Mouse (Mus musculus) limb, embryonic 12.5 days (tissue): Measurements from ENCODE around the gene Efna1. TPM values are rescaled to one million over a fixed set of nuclear protein-coding genes. Genes with fewer than 3 reads are reported as not detected.

Experiments
- ATAC-seq: fragments of 200-750 bp; cut with Nextera tagmentation; 2 replicates; pipeline ENCODE4 v1.8.0; 2017; ENCODE audit warnings: low read depth, moderate TSS enrichment; ENCODE audit not compliant: insufficient number of reproducible peaks, insufficient read depth, low FRiP score, low TSS enrichment
- H3K27ac ChIP-seq: fragments of 300-500 bp; sonication (generic); 2 replicates; pipeline ENCODE4 v1.5.1; 2016; ENCODE audit warnings: mild to moderate bottlenecking, moderate library complexity
- H3K27me3 ChIP-seq: fragments of 300-500 bp; sonication (generic); 2 replicates; pipeline ENCODE4 v1.6.1; 2016; ENCODE audit warnings: mild to moderate bottlenecking, moderate library complexity
- H3K36me3 ChIP-seq: fragments of 300-500 bp; sonication (generic); 2 replicates; pipeline ENCODE4 v1.6.1; 2016; ENCODE audit warnings: mild to moderate bottlenecking, moderate library complexity
- H3K4me1 ChIP-seq: fragments of 300-500 bp; sonication (generic); replicated peaks from 2 replicates; pipeline ENCODE4 v1.6.1; 2016
- H3K4me2 ChIP-seq: fragments of 300-500 bp; sonication (generic); 2 replicates; pipeline ENCODE4 v1.6.1; 2016; ENCODE audit warnings: mild to moderate bottlenecking, moderate library complexity
- H3K4me3 ChIP-seq: fragments of 300-500 bp; sonication (generic); replicated peaks from 2 replicates; pipeline ENCODE4 v1.5.1; 2016; ENCODE audit warnings: mild to moderate bottlenecking
- H3K9ac ChIP-seq: fragments of 300-500 bp; sonication (generic); replicated peaks from 2 replicates; pipeline ENCODE4 v1.6.1; 2016; ENCODE audit warnings: mild to moderate bottlenecking, moderate library complexity
- H3K9me3 ChIP-seq: fragments of 300-500 bp; sonication (generic); 2 replicates; pipeline ENCODE4 v1.6.1; 2016; ENCODE audit warnings: mild to moderate bottlenecking, moderate library complexity
- WGBS: fragments of 180-500 bp; shearing (Covaris S2); methylation state at CpG from one replicate; pipeline ENCODE4 v1.1.7; 2016; 5-methylcytosine and 5-hydroxymethylcytosine counted together
- polyA plus RNA-seq: library from polyadenylated mRNA; unstranded; fragments of >200 nt; fragmentation: Nextera tagmentation; extraction: Ambion mirVana; gene quantifications from 2 replicates; pipeline ENCODE4 v1.2.1, GENCODE M21; 2016

The Efna1 gene
- polyA plus RNA-seq: 36.9 and 40.4 TPM in 2 replicates

- peak within 1 kb of the TSS; percentile 72 for H3K9ac ChIP-seq
- H3K4me1 ChIP-seq: peaks cover 59% of the 10 kb centered on the region
- H3K36me3 ChIP-seq: peaks cover 4% of the 10 kb centered on the region
- H3K9me3 ChIP-seq: no peaks in the 10 kb centered on the region
- ATAC-seq: peak; percentile 18; the same call in 1 of the 2 replicates
- H3K4me3 ChIP-seq: peak within 1 kb of the TSS; percentile 59
- peaks cover 18% of the 10 kb centered on the region for H3K27me3 ChIP-seq
- peak within 1 kb of the TSS; percentile 82 for H3K27ac ChIP-seq
- H3K4me2 ChIP-seq: peak within 1 kb of the TSS; percentile 91
- under 1% methylated on average over 52 of the region's 52 CpGs for WGBS
Measured at GRCm38 (mm10) chr3:89280606-89281511, at the start of gene Efna1. Gene Efna1, minus strand, starts transcription at chr3:89281142.

GRCm38 (mm10) chr3:89330346-89330745 lies 49.4 kb upstream of the Efna1 start:
- Histone ChIP-seq H3K9me3 (no peaks in the 10 kb centered on the region), H3K36me3 (peaks cover 30% of the 10 kb centered on the region), H3K9ac (no peak overlapping the region), H3K27me3 (no peaks in the 10 kb centered on the region; the same call in 1 of the 2 replicates), H3K4me2 (no peak overlapping the region), H3K27ac (no peak overlapping the region), H3K4me1 (peaks cover 60% of the 10 kb centered on the region), H3K4me3 (no peak overlapping the region)
- ATAC-seq: no peak
- 33% methylated on average over 3 of the region's 3 CpGs for WGBS

- Histone ChIP-seq H3K4me3 (no peak overlapping the region), H3K36me3 (peaks cover 13% of the 10 kb centered on the region), H3K27ac (0 out of 2 replicates have a peak overlapping the region, but pooled peaks have one; percentile 29), H3K9me3 (no peaks in the 10 kb centered on the region), H3K4me2 (no peak overlapping the region), H3K9ac (no peak overlapping the region), H3K27me3 (no peaks in the 10 kb centered on the region; the same call in none of the 2 replicates), H3K4me1 (peaks cover 51% of the 10 kb centered on the region)
- ATAC-seq: no peak
- 13% methylated on average over 4 of the region's 4 CpGs for WGBS
Measured at GRCm38 (mm10) chr3:89328623-89329022, 47.7 kb upstream of the Efna1 start.

- peaks cover 1% of the 10 kb centered on the region; the same call in 1 of the 2 replicates for H3K36me3 ChIP-seq
- WGBS: 28% methylated on average over 9 of the region's 9 CpGs
- H3K4me3 ChIP-seq: no peak overlapping the region
- H3K4me2 ChIP-seq: peak overlapping the region; percentile 3; the same call in 1 of the 2 replicates
- ATAC-seq: no peak
- H3K4me1 ChIP-seq: peaks cover 41% of the 10 kb centered on the region
- H3K27ac ChIP-seq: no peak overlapping the region
- H3K9me3 ChIP-seq: no peaks in the 10 kb centered on the region
- no peaks in the 10 kb centered on the region; the same call in none of the 2 replicates for H3K27me3 ChIP-seq
- H3K9ac ChIP-seq: no peak overlapping the region; the same call in 1 of the 2 replicates
Measured at GRCm38 (mm10) chr3:89327371-89327870, 46.5 kb upstream of the Efna1 start.

GRCm38 (mm10) chr3:89325882-89326281 lies 44.9 kb upstream of the Efna1 start:
- ATAC-seq: no peak
- Histone ChIP-seq H3K4me2 (no peak overlapping the region), H3K4me3 (no peak overlapping the region), H3K36me3 (no peaks in the 10 kb centered on the region), H3K9me3 (no peaks in the 10 kb centered on the region), H3K9ac (no peak overlapping the region), H3K27me3 (peaks cover 11% of the 10 kb centered on the region), H3K27ac (no peak overlapping the region), H3K4me1 (peaks cover 41% of the 10 kb centered on the region)
- WGBS: 93% methylated on average over 8 of the region's 8 CpGs

GRCm38 (mm10) chr3:89322514-89323165 lies 41.7 kb upstream of the Efna1 start, which contains the start of gene Efna3:
Gene Efna3, minus strand, starts transcription at chr3:89322965.
- peak; percentile 35; the same call in 1 of the 2 replicates for ATAC-seq
- H3K27me3 ChIP-seq: peaks cover 42% of the 10 kb centered on the region
- H3K4me3 ChIP-seq: peak within 1 kb of the TSS; percentile 71
- H3K9ac ChIP-seq: peak within 1 kb of the TSS; percentile 77
- H3K27ac ChIP-seq: peak within 1 kb of the TSS; percentile 78
- H3K4me1 ChIP-seq: peaks cover 52% of the 10 kb centered on the region
- no peaks in the 10 kb centered on the region for H3K36me3 ChIP-seq
- H3K9me3 ChIP-seq: no peaks in the 10 kb centered on the region
- peak within 1 kb of the TSS; percentile 99 for H3K4me2 ChIP-seq
- WGBS: 2% methylated on average over 52 of the region's 53 CpGs

- under 1% methylated on average over 14 of the region's 14 CpGs for WGBS
- Histone ChIP-seq H3K27ac (peak overlapping the region; percentile 78; the same call in 1 of the 2 replicates), H3K27me3 (peaks cover 47% of the 10 kb centered on the region), H3K36me3 (no peaks in the 10 kb centered on the region), H3K4me3 (peak overlapping the region; percentile 71), H3K9me3 (no peaks in the 10 kb centered on the region), H3K9ac (peak overlapping the region; percentile 77), H3K4me1 (peaks cover 52% of the 10 kb centered on the region), H3K4me2 (peak overlapping the region; percentile 99)
- ATAC-seq: no peak
Measured at GRCm38 (mm10) chr3:89322131-89322500, 41.2 kb upstream of the Efna1 start.

- peak overlapping the region; percentile 99 for H3K4me2 ChIP-seq
- H3K9me3 ChIP-seq: no peaks in the 10 kb centered on the region
- peak overlapping the region; percentile 78; the same call in 1 of the 2 replicates for H3K27ac ChIP-seq
- H3K4me1 ChIP-seq: peaks cover 56% of the 10 kb centered on the region
- 1% methylated on average over 66 of the region's 66 CpGs for WGBS
- H3K9ac ChIP-seq: peak overlapping the region; percentile 77
- no peaks in the 10 kb centered on the region for H3K36me3 ChIP-seq
- ATAC-seq: no peak
- H3K4me3 ChIP-seq: peak overlapping the region; percentile 71
- peaks cover 48% of the 10 kb centered on the region for H3K27me3 ChIP-seq
Measured at GRCm38 (mm10) chr3:89321183-89322130, 40.5 kb upstream of the Efna1 start.

GRCm38 (mm10) chr3:89320581-89321182 lies 39.7 kb upstream of the Efna1 start:
- Histone ChIP-seq H3K27ac (peak overlapping the region; percentile 78; the same call in 1 of the 2 replicates), H3K36me3 (no peaks in the 10 kb centered on the region), H3K27me3 (peaks cover 53% of the 10 kb centered on the region), H3K4me3 (peak overlapping the region; percentile 71), H3K4me1 (peaks cover 64% of the 10 kb centered on the region), H3K9me3 (no peaks in the 10 kb centered on the region), H3K4me2 (peak overlapping the region; percentile 99), H3K9ac (peak overlapping the region; percentile 77)
- ATAC-seq: 0 out of 2 replicates have a peak, but pooled peaks have one; percentile 9
- under 1% methylated on average over 41 of the region's 41 CpGs for WGBS
